Mouse (Mus musculus) lung, postnatal 14 days (tissue): Measurements from ENCODE around the gene 2900026A02Rik.

Experiments used
- DNase-seq: peaks from one replicate; pipeline ENCODE4 v3.0.0; 2021

The 2900026A02Rik gene

GRCm38 (mm10) chr5:113171968-113172578 is 49.0 kb downstream of the 2900026A02Rik start:
- no peak for DNase-seq

DNA sequence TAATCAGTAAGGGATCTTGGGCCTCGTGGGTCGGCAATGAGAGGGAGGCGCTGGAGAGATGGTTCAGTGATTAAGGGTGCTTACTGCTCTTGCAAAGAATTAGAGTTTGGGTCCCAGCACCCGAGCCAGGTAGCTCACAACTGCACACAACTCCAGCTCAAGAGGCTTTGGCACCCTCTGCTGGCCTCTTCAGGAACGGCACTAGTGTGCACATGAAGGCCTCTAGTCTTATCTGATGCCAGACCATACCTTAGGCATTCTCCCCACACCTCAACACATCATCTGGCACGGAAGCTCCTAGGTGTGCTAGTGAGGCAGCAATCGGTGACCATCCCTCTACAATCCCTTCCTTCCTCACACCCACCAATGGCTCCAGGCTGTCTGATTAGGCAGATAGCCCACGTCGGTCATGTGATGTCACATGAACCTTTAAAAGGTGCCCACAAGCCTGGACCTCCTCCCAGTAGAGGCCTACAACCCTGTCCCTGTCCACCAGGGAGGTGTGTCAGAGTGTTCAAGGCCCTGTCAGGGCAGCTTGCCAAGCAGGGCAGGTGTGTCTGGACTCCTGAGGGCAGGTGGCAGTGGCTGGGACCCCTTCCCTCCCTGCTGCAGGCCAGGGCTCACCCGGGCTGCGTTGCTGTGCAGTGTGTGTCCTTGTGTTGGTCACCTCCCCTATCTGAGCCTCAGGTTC is 50.8 kb downstream of the 2900026A02Rik start:
- peak; percentile 39 for DNase-seq

DNA sequence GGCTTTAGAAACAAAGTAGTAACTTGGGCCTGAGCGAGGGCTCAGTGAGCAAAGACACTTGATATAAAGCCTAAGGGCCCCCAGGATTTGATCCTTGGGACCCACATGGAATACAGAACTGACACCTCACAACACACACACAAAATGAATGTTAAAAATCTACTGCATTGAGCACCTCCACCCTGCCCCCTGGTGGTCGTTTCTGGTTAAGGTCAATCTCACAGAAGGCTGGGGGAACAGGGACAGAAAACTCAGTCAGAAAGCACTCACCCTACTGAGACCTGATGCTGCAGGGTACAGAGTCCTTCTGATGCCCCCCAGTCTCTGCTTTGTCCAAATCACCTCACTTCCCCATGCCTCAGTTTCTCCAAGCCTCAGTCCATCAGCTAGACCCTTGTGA is 53.3 kb downstream of the 2900026A02Rik start:
- peak; percentile 71 for DNase-seq

DNA sequence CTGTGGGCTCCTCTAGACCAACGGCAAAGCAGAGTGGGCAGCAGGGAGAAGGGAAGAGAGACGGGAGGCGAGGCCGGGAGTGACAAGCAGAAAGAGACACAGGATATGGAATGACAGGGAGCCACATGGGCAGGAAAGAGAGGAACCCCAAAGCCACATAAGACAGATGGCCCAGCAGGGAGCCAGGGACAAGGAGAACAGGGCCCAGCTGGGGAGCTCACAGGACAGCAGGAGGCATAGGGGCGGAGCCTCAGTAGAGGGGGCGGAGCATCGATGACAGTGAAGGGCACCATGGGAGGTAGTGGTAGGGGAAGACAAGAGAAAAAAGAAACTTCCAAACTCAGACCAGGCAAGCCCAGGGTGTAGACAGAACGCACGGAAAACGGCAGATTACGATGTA is 55.6 kb downstream of the 2900026A02Rik start:
- DNase-seq = no peak

DNA sequence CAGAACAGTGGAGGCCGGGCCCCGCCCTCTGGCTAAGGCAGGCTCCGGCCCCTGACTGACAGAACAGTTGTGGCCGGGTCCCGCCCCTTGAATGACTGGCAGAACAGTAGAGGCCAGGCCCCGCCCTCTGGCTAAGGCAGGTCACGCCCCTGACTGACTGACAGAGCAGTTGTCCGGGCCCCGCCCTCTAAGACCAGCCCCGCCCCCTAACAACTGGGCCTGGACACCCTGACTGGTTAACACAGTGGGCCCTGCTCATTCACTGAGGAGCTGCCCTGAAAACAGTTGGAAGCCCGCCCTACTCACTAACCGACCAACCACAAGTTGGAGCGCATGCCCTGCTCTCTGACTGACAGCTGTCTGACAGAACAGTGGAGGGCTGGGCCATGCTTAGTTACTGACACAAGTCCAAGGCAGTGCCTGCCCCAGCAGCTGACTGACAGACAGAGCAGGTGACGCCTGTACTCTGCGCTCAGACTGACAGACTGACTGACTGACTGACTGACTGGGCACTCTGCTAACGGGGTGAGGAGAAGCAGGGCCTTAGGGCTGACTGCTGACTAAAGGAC is 56.1 kb downstream of the 2900026A02Rik start:
- DNase-seq = peak; percentile 71

DNA sequence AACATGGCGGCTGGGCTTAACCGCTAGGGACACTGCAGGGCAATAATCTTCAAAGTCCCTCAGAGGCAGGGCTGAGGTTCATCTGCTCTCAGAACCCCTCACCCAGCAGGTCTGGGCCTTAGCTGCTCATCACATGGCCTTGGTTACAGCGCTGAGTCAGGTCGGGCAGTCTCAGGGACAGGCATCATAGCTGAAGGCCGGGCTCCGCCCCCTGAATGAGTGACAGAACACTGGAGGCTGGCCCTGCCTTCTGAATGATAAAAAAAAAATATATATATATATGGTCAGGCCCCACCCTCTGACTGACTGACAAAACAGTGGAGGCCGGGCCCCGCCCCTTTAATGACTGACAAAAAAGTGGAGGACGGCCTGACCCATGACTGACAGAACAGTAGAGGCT is 56.6 kb downstream of the 2900026A02Rik start:
- DNase-seq = no peak

GRCm38 (mm10) chr5:113163116-113163515 is 57.9 kb downstream of the 2900026A02Rik start:
- peak; percentile 33 for DNase-seq

DNA sequence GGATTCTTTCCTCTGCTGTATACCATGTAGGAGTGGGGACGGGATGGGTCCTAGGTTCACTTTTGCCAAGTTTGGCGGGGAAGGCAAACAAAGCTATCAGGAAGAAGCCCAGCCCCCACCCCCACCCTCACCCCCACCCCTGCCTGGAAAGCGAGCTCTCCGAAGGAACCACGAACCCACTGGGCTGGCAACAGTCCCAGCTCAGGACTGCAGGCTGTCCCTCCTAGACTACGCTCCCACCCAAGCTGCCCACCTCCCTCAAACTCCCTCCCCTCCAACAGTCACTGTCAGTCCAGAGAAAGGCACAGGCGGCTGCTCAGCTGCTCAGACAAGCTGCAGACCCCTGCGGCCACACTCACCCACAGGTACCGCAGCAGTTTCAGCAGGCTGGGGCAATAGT is 58.3 kb downstream of the 2900026A02Rik start:
- no peak for DNase-seq

GRCm38 (mm10) chr5:113161576-113161975 is 59.5 kb downstream of the 2900026A02Rik start:
- no peak for DNase-seq

GRCm38 (mm10) chr5:113160320-113160719 is 60.7 kb downstream of the 2900026A02Rik start:
- DNase-seq = no peak

DNA sequence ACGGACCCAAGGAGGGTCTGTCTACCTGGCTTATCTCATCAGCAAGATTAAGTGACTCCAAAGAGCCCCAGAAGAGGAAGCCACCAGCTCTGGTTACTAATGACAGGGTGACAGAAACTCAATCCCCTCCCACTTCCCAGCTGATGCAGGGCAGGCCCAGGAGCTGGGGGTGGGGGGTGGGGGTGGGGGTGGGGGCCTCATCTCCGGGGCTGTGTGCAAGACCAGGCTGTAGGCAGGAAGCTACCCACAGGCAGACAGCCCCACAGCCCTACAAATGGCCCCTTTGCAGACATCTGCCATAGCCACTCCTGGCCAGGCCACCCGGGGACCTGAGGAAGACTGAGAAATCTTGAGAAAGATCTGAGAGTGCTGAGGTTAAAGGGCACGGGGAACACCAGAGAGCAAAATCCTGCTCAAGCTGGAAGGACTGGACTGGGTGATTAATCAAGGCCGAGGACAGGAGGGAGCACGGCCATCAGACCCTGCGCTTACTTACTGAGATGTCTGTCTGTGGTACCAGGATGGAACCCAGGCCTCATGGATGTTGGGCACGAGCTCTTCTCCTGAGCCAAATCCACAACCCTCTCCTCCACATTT is 62.2 kb downstream of the 2900026A02Rik start:
- DNase-seq = no peak

DNA sequence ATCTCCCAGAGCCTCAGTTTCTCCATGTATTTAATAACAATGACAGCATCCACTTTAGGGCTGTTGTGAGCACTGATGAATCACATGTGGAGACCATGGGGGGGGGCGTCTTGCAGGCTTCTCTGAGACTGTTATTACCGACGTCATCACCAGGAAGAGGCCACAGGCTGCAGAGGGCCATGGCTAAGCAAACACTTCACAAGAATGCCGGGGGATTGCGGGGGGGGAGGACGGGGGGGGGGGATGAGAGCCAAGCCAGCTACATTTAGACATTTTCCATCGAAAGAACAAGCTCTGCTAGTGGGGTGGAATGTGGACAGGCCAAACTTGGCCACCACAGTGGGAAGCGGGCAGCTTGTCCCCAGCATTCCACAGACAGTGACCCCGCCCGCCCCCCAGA is 63.4 kb downstream of the 2900026A02Rik start:
- DNase-seq = no peak

GRCm38 (mm10) chr5:113157006-113157405 is 64.0 kb downstream of the 2900026A02Rik start:
- no peak for DNase-seq

- peak; percentile 87 for DNase-seq
These were observed 65.9 kb downstream of the 2900026A02Rik start for GRCm38 (mm10) chr5:113155133-113155532.

DNA sequence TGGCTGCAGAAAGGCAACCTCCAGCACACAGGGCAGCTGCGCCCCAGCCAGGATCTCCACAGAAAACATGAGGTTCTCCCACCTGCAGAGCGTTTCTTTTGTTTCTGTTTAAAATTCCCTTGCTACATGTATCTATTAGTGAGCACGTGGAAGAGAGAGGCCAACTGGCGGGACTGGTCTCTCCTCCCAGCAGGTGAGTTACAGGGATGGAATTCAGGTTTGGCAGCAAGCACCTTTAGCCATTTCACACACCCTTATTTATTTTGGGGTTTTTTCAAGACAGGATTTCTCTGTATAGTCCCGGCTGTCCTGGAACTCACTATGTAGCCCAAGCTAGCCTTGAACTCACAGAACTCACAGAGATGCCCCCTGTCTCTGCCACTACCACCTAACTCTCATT is 66.6 kb downstream of the 2900026A02Rik start:
- DNase-seq = no peak

DNA sequence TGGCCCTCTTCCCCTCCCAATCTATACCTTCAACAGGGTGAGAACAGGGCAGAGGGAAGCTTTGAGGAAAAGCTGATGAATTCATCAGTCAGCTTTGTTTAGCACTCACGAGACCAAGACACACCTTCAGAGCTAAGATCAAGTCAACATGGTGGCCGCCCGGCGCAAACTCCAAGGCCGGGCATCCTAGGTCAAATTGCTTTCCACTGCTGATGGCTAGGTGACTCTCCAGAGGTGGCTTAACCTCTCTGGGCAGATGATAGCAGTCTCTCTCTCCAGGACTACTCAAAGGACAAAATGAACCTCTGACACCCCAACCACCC is 67.6 kb downstream of the 2900026A02Rik start:
- DNase-seq = no peak

GRCm38 (mm10) chr5:113152663-113153507 is 68.2 kb downstream of the 2900026A02Rik start:
- no peak for DNase-seq

GRCm38 (mm10) chr5:113151554-113152103 is 69.4 kb downstream of the 2900026A02Rik start:
- DNase-seq = peak; percentile 44

GRCm38 (mm10) chr5:113150871-113151553 is 70.0 kb downstream of the 2900026A02Rik start:
- DNase-seq = no peak

- no peak for DNase-seq
These were observed 72.0 kb downstream of the 2900026A02Rik start for GRCm38 (mm10) chr5:113149052-113149451.

GRCm38 (mm10) chr5:113147994-113148471 is 73.0 kb downstream of the 2900026A02Rik start:
- no peak for DNase-seq

DNA sequence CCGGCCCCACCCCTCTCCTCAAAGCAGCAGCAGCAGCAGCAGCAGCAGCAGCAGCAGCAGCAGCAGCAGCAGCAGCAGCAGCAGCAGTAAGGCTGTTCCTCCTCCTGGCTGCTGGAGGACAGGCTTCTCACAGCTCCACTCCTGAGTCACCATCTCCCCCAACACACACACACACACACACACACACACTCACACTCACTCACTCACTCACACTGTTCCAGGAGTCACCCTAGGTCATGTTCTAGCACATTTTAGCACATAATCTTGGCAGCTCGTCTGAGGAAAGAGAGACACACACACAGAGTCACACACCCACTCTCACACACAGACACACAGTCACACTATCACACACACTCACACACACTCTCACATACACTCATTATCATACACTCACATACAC is 74.4 kb downstream of the 2900026A02Rik start:
- DNase-seq = no peak
